Mouse (Mus musculus) kidney, adult 18-20 months (tissue): ENCODE measurements around the gene Tmem51.
"Not testable (repeated sequence)": the region's sequence is repeated elsewhere in the genome, so short reads cannot be mapped to it uniquely, and the experiment has no call there.

ENCODE experiments used
- DNase-seq: peaks from one replicate; pipeline ENCODE4 v3.0.0; 2021

The Tmem51 gene

GRCm38 (mm10) chr4:142014659-142015608 lies 69.2 kb downstream of the Tmem51 start, which contains the start of gene Fhad1:
Fhad1 (minus strand) TSS chr4:142015082.
- peak; percentile 91 for DNase-seq

- DNase-seq = no peak
These were observed 72.9 kb downstream of the Tmem51 start for GRCm38 (mm10) chr4:142011236-142011635.

GRCm38 (mm10) chr4:142010441-142010840 lies 73.7 kb downstream of the Tmem51 start:
- no peak for DNase-seq

GRCm38 (mm10) chr4:142008206-142008605 lies 75.9 kb downstream of the Tmem51 start:
- DNase-seq = peak; percentile 12

- peak; percentile 26 for DNase-seq
These were observed 83.5 kb downstream of the Tmem51 start for GRCm38 (mm10) chr4:142000581-142000980.

GRCm38 (mm10) chr4:141999494-142000074 lies 84.5 kb downstream of the Tmem51 start:
- peak; percentile 70 for DNase-seq

- peak; percentile 35 for DNase-seq
These were observed 85.8 kb downstream of the Tmem51 start for GRCm38 (mm10) chr4:141998282-141998821.

- DNase-seq = no peak
These were observed 87.2 kb downstream of the Tmem51 start for GRCm38 (mm10) chr4:141996880-141997279.

GRCm38 (mm10) chr4:141996086-141996485 lies 88.0 kb downstream of the Tmem51 start:
- DNase-seq = no peak

GRCm38 (mm10) chr4:141994062-141994471 lies 90.0 kb downstream of the Tmem51 start:
- not testable (repeated sequence) for DNase-seq

GRCm38 (mm10) chr4:141993347-141994061 lies 90.6 kb downstream of the Tmem51 start:
- DNase-seq = peak; percentile 29

GRCm38 (mm10) chr4:141992530-141993204 lies 91.4 kb downstream of the Tmem51 start:
- DNase-seq = no peak

- DNase-seq = no peak
These were observed 95.9 kb downstream of the Tmem51 start for GRCm38 (mm10) chr4:141988178-141988577.

- no peak for DNase-seq
These were observed 100.4 kb downstream of the Tmem51 start for GRCm38 (mm10) chr4:141983689-141984088.

- no peak for DNase-seq
These were observed 102.6 kb downstream of the Tmem51 start for GRCm38 (mm10) chr4:141981475-141981874.
